Mouse (Mus musculus): ENCODE measurements around the gene Adap1. TPM values are rescaled to one million over a fixed set of nuclear protein-coding genes. Genes with fewer than 3 reads are reported as not detected.

The Adap1 gene
- total RNA-seq, 1 experiment, result 65.0 TPM

DNA sequence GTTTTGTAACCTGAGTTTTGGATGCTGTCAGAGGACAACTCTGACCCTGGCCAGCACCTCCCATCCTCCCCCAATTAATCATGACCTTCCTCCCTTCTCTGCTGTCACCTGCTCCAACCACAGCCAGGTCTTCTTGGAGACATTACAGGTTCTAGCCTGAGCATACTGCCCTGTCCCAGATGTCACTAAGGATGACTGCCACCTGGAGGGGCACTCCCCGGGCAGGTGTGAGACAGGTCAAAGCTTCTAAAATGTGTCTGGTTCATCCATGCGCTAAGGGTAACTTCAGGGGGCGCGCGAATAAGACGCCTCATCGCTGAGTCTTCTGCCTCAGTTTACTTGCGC, 73.7 kb downstream of the Adap1 start:
- peak overlapping the region; percentile 50 to 61 for H3K4me3 ChIP-seq (ENCODE audit: insufficient read depth in 1 of 2, low read depth in 1 of 2, low read length in 2 of 2, poor library complexity in 1 of 2, severe bottlenecking in 1 of 2)
- TF ChIP-seq ZNF384 (IDR thresholded peaks at IDR 0.05; ENCODE audit: low read depth, low read length) (no peak), ZC3H11A (IDR thresholded peaks at IDR 0.05; ENCODE audit: borderline replicate concordance, low read depth, low read length) (no peak), CHD2 (IDR thresholded peaks at IDR 0.05; ENCODE audit: low read depth, low read length) (no peak), MAFK (IDR thresholded peaks at IDR 0.05; ENCODE audit: insufficient read depth, low read depth, low read length) (no peak), HCFC1 (IDR thresholded peaks at IDR 0.05; ENCODE audit: borderline replicate concordance, insufficient read depth, low read length) (no peak)
- peak overlapping the region; percentile 63 for H3K9ac ChIP-seq (ENCODE audit: insufficient read depth, low read depth, low read length, poor library complexity, severe bottlenecking)
- no peaks in the 10 kb centered on the region for H3K9me3 ChIP-seq (ENCODE audit: control insufficient read depth, insufficient read depth, low read depth, low read length)
- in situ Hi-C loops (cut with MboI; ENCODE audit: low sequenced_read_pairs in 2 of 2, unreplicated experiment in 2 of 2), result no loop called here
- no peak overlapping the region for H3K27ac ChIP-seq (ENCODE audit: insufficient read depth, low read depth, low read length, poor library complexity, severe bottlenecking)
- peaks cover 28% of the 10 kb centered on the region for H3K36me3 ChIP-seq (ENCODE audit: control insufficient read depth, insufficient read depth, low read length, poor library complexity, severe bottlenecking)
- peaks cover 4 to 5% of the 10 kb centered on the region in 2 experiments; a peak in 2 of 4 replicates for H3K4me1 ChIP-seq (ENCODE audit: control insufficient read depth in 2 of 2, insufficient read depth in 2 of 2, low read length in 2 of 2, poor library complexity in 1 of 2)
- no peak for DNase-seq (ENCODE audit: low read depth, low spot score)

DNA sequence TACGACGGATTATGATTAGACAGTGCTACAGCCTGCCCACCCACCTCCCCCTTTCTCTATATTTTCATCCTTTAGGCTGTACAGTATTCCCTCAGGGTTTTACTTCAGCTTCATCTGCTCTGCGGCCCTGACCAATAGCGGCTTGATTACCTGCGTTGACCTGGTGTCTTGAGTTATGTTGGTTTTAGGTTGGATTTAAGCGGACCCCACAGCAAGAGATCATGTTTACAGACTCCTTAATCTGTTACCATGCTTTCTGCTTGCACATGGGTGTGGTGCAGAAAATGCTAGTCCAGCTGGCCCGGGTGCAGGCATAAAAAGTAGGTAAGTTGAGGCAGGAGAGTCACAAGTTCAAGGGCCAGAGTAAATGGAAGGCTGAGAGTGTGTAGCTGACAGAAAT, 74.1 kb downstream of the Adap1 start:
- Histone ChIP-seq H3K9me3 (ENCODE audit: control insufficient read depth, insufficient read depth, low read depth, low read length) (no peaks in the 10 kb centered on the region), H3K4me3 (ENCODE audit: insufficient read depth in 1 of 2, low read depth in 1 of 2, low read length in 2 of 2, poor library complexity in 1 of 2, severe bottlenecking in 1 of 2) (peak overlapping the region in 1 of 2 experiments; percentile 61; a peak in 1 of 4 replicates), H3K36me3 (ENCODE audit: control insufficient read depth, insufficient read depth, low read length, poor library complexity, severe bottlenecking) (peaks cover 31% of the 10 kb centered on the region), H3K27ac (ENCODE audit: insufficient read depth, low read depth, low read length, poor library complexity, severe bottlenecking) (no peak overlapping the region), H3K4me1 (ENCODE audit: control insufficient read depth in 2 of 2, insufficient read depth in 2 of 2, low read length in 2 of 2, poor library complexity in 1 of 2) (peaks cover 4 to 5% of the 10 kb centered on the region in 2 experiments; a peak in 2 of 4 replicates), H3K9ac (ENCODE audit: insufficient read depth, low read depth, low read length, poor library complexity, severe bottlenecking) (peak overlapping the region; percentile 63)
- no peak for DNase-seq (ENCODE audit: low read depth, low spot score)
- TF ChIP-seq MAFK (IDR thresholded peaks at IDR 0.05; ENCODE audit: insufficient read depth, low read depth, low read length) (no peak), CHD2 (IDR thresholded peaks at IDR 0.05; ENCODE audit: low read depth, low read length) (no peak), ZC3H11A (IDR thresholded peaks at IDR 0.05; ENCODE audit: borderline replicate concordance, low read depth, low read length) (no peak), HCFC1 (IDR thresholded peaks at IDR 0.05; ENCODE audit: borderline replicate concordance, insufficient read depth, low read length) (no peak), ZNF384 (IDR thresholded peaks at IDR 0.05; ENCODE audit: low read depth, low read length) (no peak)
- in situ Hi-C loops (cut with MboI; ENCODE audit: low sequenced_read_pairs in 2 of 2, unreplicated experiment in 2 of 2), result no loop called here

DNA sequence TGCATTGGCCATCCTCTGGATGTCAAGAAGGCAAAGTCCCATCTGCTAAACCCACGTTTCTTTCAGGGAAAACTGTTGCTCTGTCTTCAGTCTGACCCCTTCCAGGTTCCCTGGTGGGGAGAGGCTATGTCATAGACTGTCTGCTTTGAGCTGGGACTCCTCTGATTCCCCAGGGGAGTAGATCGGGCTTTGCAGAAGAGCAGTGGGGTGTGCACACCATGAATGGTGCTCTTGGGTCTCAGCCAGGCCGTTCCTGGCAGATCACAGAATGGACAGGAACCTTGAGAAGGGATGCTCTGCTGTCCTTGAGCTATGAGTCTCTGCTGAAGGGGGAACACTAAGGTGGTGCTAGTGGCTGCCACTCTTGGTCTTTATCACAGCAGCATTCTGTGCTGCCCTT, 76.6 kb downstream of the Adap1 start:
- Histone ChIP-seq H3K9me3 (ENCODE audit: control insufficient read depth, insufficient read depth, low read depth, low read length) (no peaks in the 10 kb centered on the region), H3K4me1 (ENCODE audit: control insufficient read depth in 2 of 2, insufficient read depth in 2 of 2, low read length in 2 of 2, poor library complexity in 1 of 2) (0 out of 4 replicates have a peak, but pooled peaks cover 0 to 5% of the 10 kb centered on the region in 2 experiments), H3K27ac (ENCODE audit: insufficient read depth, low read depth, low read length, poor library complexity, severe bottlenecking) (no peak overlapping the region), H3K36me3 (ENCODE audit: control insufficient read depth, insufficient read depth, low read length, poor library complexity, severe bottlenecking) (peaks cover 47% of the 10 kb centered on the region), H3K9ac (ENCODE audit: insufficient read depth, low read depth, low read length, poor library complexity, severe bottlenecking) (no peak overlapping the region), H3K4me3 (ENCODE audit: insufficient read depth in 1 of 2, low read depth in 1 of 2, low read length in 2 of 2, poor library complexity in 1 of 2, severe bottlenecking in 1 of 2) (no peak overlapping the region)
- TF ChIP-seq ZC3H11A (IDR thresholded peaks at IDR 0.05; ENCODE audit: borderline replicate concordance, low read depth, low read length) (no peak), CHD2 (IDR thresholded peaks at IDR 0.05; ENCODE audit: low read depth, low read length) (no peak), HCFC1 (IDR thresholded peaks at IDR 0.05; ENCODE audit: borderline replicate concordance, insufficient read depth, low read length) (no peak), MAFK (IDR thresholded peaks at IDR 0.05; ENCODE audit: insufficient read depth, low read depth, low read length) (no peak), ZNF384 (IDR thresholded peaks at IDR 0.05; ENCODE audit: low read depth, low read length) (no peak)
- in situ Hi-C loops (cut with MboI; ENCODE audit: low sequenced_read_pairs in 2 of 2, unreplicated experiment in 2 of 2), result no loop called here
- no peak for DNase-seq (ENCODE audit: low read depth, low spot score)

DNA sequence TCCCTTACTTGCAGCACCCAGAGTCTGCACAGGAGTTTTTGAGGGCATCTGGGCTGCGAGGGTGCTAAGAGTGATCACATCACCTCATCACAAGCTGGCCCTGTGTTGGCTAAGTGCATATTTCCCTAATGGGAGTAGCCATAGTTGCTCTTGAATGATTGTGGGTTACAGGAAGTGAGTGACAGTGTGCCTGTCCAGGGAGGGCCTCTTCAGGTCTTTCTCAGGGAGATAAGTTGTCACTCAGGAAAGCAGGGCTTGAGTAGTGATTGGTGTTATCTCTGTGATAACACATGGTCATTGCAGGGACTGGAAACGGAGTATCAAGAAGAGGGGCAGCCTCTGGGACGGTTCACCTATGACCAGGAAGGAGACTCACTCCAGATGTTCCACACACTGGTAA, 77.7 kb downstream of the Adap1 start:
- DNase-seq (ENCODE audit: low read depth, low spot score), result no peak
- in situ Hi-C loops (cut with MboI; ENCODE audit: low sequenced_read_pairs in 2 of 2, unreplicated experiment in 2 of 2), result no loop called here

DNA sequence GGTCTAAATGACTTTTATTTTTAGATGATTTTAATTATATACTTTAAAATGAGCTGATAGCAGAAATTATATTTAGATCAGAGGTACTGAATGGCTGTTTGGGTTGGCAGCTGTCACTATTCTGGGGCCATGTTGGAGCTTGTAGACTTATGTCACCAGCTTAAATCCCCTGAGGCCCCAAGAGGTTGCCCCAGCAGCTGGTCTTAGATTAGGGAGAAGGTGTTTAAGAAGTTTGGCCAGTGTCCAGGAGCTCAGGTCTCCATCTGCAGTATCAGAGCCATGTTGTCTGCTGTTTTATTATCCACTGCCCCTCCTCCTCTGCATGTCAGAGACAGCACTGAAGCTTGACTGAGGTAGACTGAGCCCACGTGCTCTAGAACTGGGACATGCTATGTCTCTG, 82.0 kb downstream of the Adap1 start:
- H3K4me3 ChIP-seq (ENCODE audit: insufficient read depth in 1 of 2, low read depth in 1 of 2, low read length in 2 of 2, poor library complexity in 1 of 2, severe bottlenecking in 1 of 2), result no peak overlapping the region
- H3K27ac ChIP-seq (ENCODE audit: insufficient read depth, low read depth, low read length, poor library complexity, severe bottlenecking), result no peak overlapping the region
- no peak overlapping the region for H3K9ac ChIP-seq (ENCODE audit: insufficient read depth, low read depth, low read length, poor library complexity, severe bottlenecking)
- peaks cover 76% of the 10 kb centered on the region for H3K36me3 ChIP-seq (ENCODE audit: control insufficient read depth, insufficient read depth, low read length, poor library complexity, severe bottlenecking)
- H3K4me1 ChIP-seq (ENCODE audit: control insufficient read depth in 2 of 2, insufficient read depth in 2 of 2, low read length in 2 of 2, poor library complexity in 1 of 2), result no peaks in the 10 kb centered on the region
- TF ChIP-seq MAFK (IDR thresholded peaks at IDR 0.05; ENCODE audit: insufficient read depth, low read depth, low read length) (no peak), HCFC1 (IDR thresholded peaks at IDR 0.05; ENCODE audit: borderline replicate concordance, insufficient read depth, low read length) (no peak), ZC3H11A (IDR thresholded peaks at IDR 0.05; ENCODE audit: borderline replicate concordance, low read depth, low read length) (no peak), CHD2 (IDR thresholded peaks at IDR 0.05; ENCODE audit: low read depth, low read length) (no peak)
- DNase-seq (ENCODE audit: low read depth, low spot score), result no peak
- no peaks in the 10 kb centered on the region for H3K9me3 ChIP-seq (ENCODE audit: control insufficient read depth, insufficient read depth, low read depth, low read length)
- in situ Hi-C loops (cut with MboI; ENCODE audit: low sequenced_read_pairs in 2 of 2, unreplicated experiment in 2 of 2), result no loop called here

More for the DNA sequence above, 77.7 kb downstream of the Adap1 start:
- Histone ChIP-seq H3K9me3 (ENCODE audit: control insufficient read depth, insufficient read depth, low read depth, low read length) (no peaks in the 10 kb centered on the region), H3K9ac (ENCODE audit: insufficient read depth, low read depth, low read length, poor library complexity, severe bottlenecking) (no peak overlapping the region), H3K27ac (ENCODE audit: insufficient read depth, low read depth, low read length, poor library complexity, severe bottlenecking) (no peak overlapping the region), H3K4me3 (ENCODE audit: insufficient read depth in 1 of 2, low read depth in 1 of 2, low read length in 2 of 2, poor library complexity in 1 of 2, severe bottlenecking in 1 of 2) (no peak overlapping the region), H3K36me3 (ENCODE audit: control insufficient read depth, insufficient read depth, low read length, poor library complexity, severe bottlenecking) (peaks cover 52% of the 10 kb centered on the region), H3K4me1 (ENCODE audit: control insufficient read depth in 2 of 2, insufficient read depth in 2 of 2, low read length in 2 of 2, poor library complexity in 1 of 2) (no peaks in the 10 kb centered on the region)
- TF ChIP-seq HCFC1 (IDR thresholded peaks at IDR 0.05; ENCODE audit: borderline replicate concordance, insufficient read depth, low read length) (no peak), MAFK (IDR thresholded peaks at IDR 0.05; ENCODE audit: insufficient read depth, low read depth, low read length) (no peak), CHD2 (IDR thresholded peaks at IDR 0.05; ENCODE audit: low read depth, low read length) (no peak), ZNF384 (IDR thresholded peaks at IDR 0.05; ENCODE audit: low read depth, low read length) (no peak), ZC3H11A (IDR thresholded peaks at IDR 0.05; ENCODE audit: borderline replicate concordance, low read depth, low read length) (no peak)

All from ES-E14 (cell line).